Mouse (Mus musculus): Measurements from ENCODE around the gene Mtfr1l.
A peak's percentile ranks its signal among the peaks of the same experiment; 100 is the strongest.

- TF ChIP-seq EP300 (IDR thresholded peaks at IDR 0.05; ENCODE audit: low read depth) (peak; percentile 46; the same call in 1 of the 2 replicates), CTCF (IDR thresholded peaks at IDR 0.05; ENCODE audit: low read depth) (0 out of 2 replicates have a peak, but pooled peaks have one; percentile 0)
Observed at GRCm38 (mm10) chr4:134496595-134497210, 38.5 kb downstream of the Mtfr1l start, which contains the start of gene Paqr7.

All from heart, postnatal 0 days (tissue).